Mouse (Mus musculus): ENCODE measurements around the gene Syf2. TPM values are rescaled to one million over a fixed set of nuclear protein-coding genes. Genes with fewer than 3 reads are reported as not detected.

The Syf2 gene
- total and polyA plus RNA-seq, 3 experiments, result 24.9 to 61.1 (median 48.7) TPM

- WGBS, result 96% methylated on average over 6 of the region's 6 CpGs
- Histone ChIP-seq H3K4me1 (ENCODE audit: control insufficient read depth, insufficient read depth, low read length) (peaks cover 6% of the 10 kb centered on the region), H3K9ac (ENCODE audit: low read depth, low read length) (no peak overlapping the region), H3K27me3 (ENCODE audit: control insufficient read depth, insufficient read depth, low read length) (no peaks in the 10 kb centered on the region), H3K79me2 (replicated peaks; ENCODE audit: control insufficient read depth, insufficient read depth, low read length) (peaks cover 4% of the 10 kb centered on the region), H3K27ac (no peak overlapping the region), H3K4me3 (no peak overlapping the region), H3K36me3 (ENCODE audit: control insufficient read depth, insufficient read depth, low read length) (peaks cover 11% of the 10 kb centered on the region)
- DNase-seq, result no peak
- TF ChIP-seq POLR2A (IDR thresholded peaks at IDR 0.05; ENCODE audit: insufficient read depth, low read depth, low read length), result no peak
- TF ChIP-seq EP300 (IDR thresholded peaks at IDR 0.05; ENCODE audit: insufficient read depth, low read depth, low read length), result no peak
- TF ChIP-seq CTCF (IDR thresholded peaks at IDR 0.05), result no peak
- intact Hi-C loops (cut with DNase I), result loop anchor here (10.0 kb wide), 3 partner anchors 344 to 1364 kb away; partner anchors contain the start of genes Pdik1l and Zfp46
Observed at GRCm38 (mm10) chr4:134920631-134921030, 10.1 kb upstream of the Syf2 start.

GRCm38 (mm10) chr4:134921703-134922102 is 9.0 kb upstream of the Syf2 start:
- 97% methylated on average over 4 of the region's 4 CpGs for WGBS
- intact Hi-C loops (cut with DNase I), result loop anchor here (10.0 kb wide), 3 partner anchors 343 to 1363 kb away; partner anchors contain the start of genes Pdik1l and Zfp46
- DNase-seq, result no peak
- TF ChIP-seq CTCF (IDR thresholded peaks at IDR 0.05) (no peak), POLR2A (IDR thresholded peaks at IDR 0.05; ENCODE audit: insufficient read depth, low read depth, low read length) (no peak), EP300 (IDR thresholded peaks at IDR 0.05; ENCODE audit: insufficient read depth, low read depth, low read length) (no peak)
- H3K4me3 ChIP-seq, result no peak overlapping the region
- H3K9ac ChIP-seq (ENCODE audit: low read depth, low read length), result no peak overlapping the region
- H3K4me1 ChIP-seq (ENCODE audit: control insufficient read depth, insufficient read depth, low read length), result peaks cover 8% of the 10 kb centered on the region
- peaks cover 4% of the 10 kb centered on the region for H3K79me2 ChIP-seq (replicated peaks; ENCODE audit: control insufficient read depth, insufficient read depth, low read length)
- no peaks in the 10 kb centered on the region for H3K27me3 ChIP-seq (ENCODE audit: control insufficient read depth, insufficient read depth, low read length)
- peaks cover 21% of the 10 kb centered on the region for H3K36me3 ChIP-seq (ENCODE audit: control insufficient read depth, insufficient read depth, low read length)
- H3K27ac ChIP-seq, result no peak overlapping the region

- peak in 1 of 2 experiments; percentile 56 for DNase-seq
- Histone ChIP-seq H3K4me3 (peak overlapping the region; percentile 82), H3K4me1 (ENCODE audit: control insufficient read depth, insufficient read depth, low read length) (peaks cover 8% of the 10 kb centered on the region), H3K27me3 (ENCODE audit: control insufficient read depth, insufficient read depth, low read length) (no peaks in the 10 kb centered on the region), H3K79me2 (replicated peaks; ENCODE audit: control insufficient read depth, insufficient read depth, low read length) (peaks cover 4% of the 10 kb centered on the region), H3K27ac (peak overlapping the region; percentile 100), H3K36me3 (ENCODE audit: control insufficient read depth, insufficient read depth, low read length) (peaks cover 25% of the 10 kb centered on the region), H3K9ac (ENCODE audit: low read depth, low read length) (peak overlapping the region; percentile 74)
- WGBS, result 44% methylated on average over 10 of the region's 10 CpGs
- intact Hi-C loops (cut with DNase I), result loop anchor here (10.0 kb wide), 3 partner anchors 342 to 1362 kb away; partner anchors contain the start of genes Pdik1l and Zfp46
- peak; percentile 29 for TF ChIP-seq CTCF (IDR thresholded peaks at IDR 0.05)
- TF ChIP-seq EP300 (IDR thresholded peaks at IDR 0.05; ENCODE audit: insufficient read depth, low read depth, low read length), result no peak
- TF ChIP-seq POLR2A (IDR thresholded peaks at IDR 0.05; ENCODE audit: insufficient read depth, low read depth, low read length), result no peak
Observed at GRCm38 (mm10) chr4:134922111-134922924, 8.4 kb upstream of the Syf2 start.

GRCm38 (mm10) chr4:134922925-134923244 is 7.8 kb upstream of the Syf2 start:
- WGBS, result under 1% methylated on average over 13 of the region's 13 CpGs

GRCm38 (mm10) chr4:134923258-134924018 is 7.3 kb upstream of the Syf2 start, which contains the start of gene Rsrp1:
Rsrp1 (plus strand) TSS chr4:134923592.
- H3K27ac ChIP-seq, result peak within 1 kb of the TSS; percentile 100
- H3K27me3 ChIP-seq (ENCODE audit: control insufficient read depth, insufficient read depth, low read length), result no peaks in the 10 kb centered on the region
- peak; percentile 97 to 99 for DNase-seq
- peak within 1 kb of the TSS; percentile 82 for H3K4me3 ChIP-seq
- peaks cover 35% of the 10 kb centered on the region for H3K36me3 ChIP-seq (ENCODE audit: control insufficient read depth, insufficient read depth, low read length)
- under 1% methylated on average over 64 of the region's 64 CpGs for WGBS
- intact Hi-C loops (cut with DNase I), result loop anchor here (10.0 kb wide), 3 partner anchors 341 to 1361 kb away; partner anchors contain the start of genes Pdik1l and Zfp46
- peaks cover 4% of the 10 kb centered on the region for H3K79me2 ChIP-seq (replicated peaks; ENCODE audit: control insufficient read depth, insufficient read depth, low read length)
- no peak for TF ChIP-seq CTCF (IDR thresholded peaks at IDR 0.05)
- peak; percentile 100 for TF ChIP-seq POLR2A (IDR thresholded peaks at IDR 0.05; ENCODE audit: insufficient read depth, low read depth, low read length)
- peak; percentile 99; the same call in 1 of the 2 replicates for TF ChIP-seq EP300 (IDR thresholded peaks at IDR 0.05; ENCODE audit: insufficient read depth, low read depth, low read length)
- peak within 1 kb of the TSS; percentile 91 for H3K9ac ChIP-seq (ENCODE audit: low read depth, low read length)
- peaks cover 5% of the 10 kb centered on the region for H3K4me1 ChIP-seq (ENCODE audit: control insufficient read depth, insufficient read depth, low read length)

More at GRCm38 (mm10) chr4:134922925-134923244, 7.8 kb upstream of the Syf2 start:
- intact Hi-C loops (cut with DNase I), result loop anchor here (10.0 kb wide), 3 partner anchors 342 to 1362 kb away; partner anchors contain the start of genes Pdik1l and Zfp46
- Histone ChIP-seq H3K4me1 (ENCODE audit: control insufficient read depth, insufficient read depth, low read length) (peaks cover 8% of the 10 kb centered on the region), H3K36me3 (ENCODE audit: control insufficient read depth, insufficient read depth, low read length) (peaks cover 30% of the 10 kb centered on the region), H3K9ac (ENCODE audit: low read depth, low read length) (peak overlapping the region; percentile 74), H3K79me2 (replicated peaks; ENCODE audit: control insufficient read depth, insufficient read depth, low read length) (peaks cover 4% of the 10 kb centered on the region), H3K27me3 (ENCODE audit: control insufficient read depth, insufficient read depth, low read length) (no peaks in the 10 kb centered on the region), H3K4me3 (peak overlapping the region; percentile 82), H3K27ac (peak overlapping the region; percentile 100)
- TF ChIP-seq POLR2A (IDR thresholded peaks at IDR 0.05; ENCODE audit: insufficient read depth, low read depth, low read length) (peak; percentile 79; the same call in 1 of the 2 replicates), EP300 (IDR thresholded peaks at IDR 0.05; ENCODE audit: insufficient read depth, low read depth, low read length) (no peak)
- DNase-seq, result peak; percentile 78 to 86

Data from heart, adult 2 months (tissue).